Mouse (Mus musculus) ES-CJ7 (cell line): ENCODE data around the gene Gapvd1.

Experiments
- DNase-seq: peaks from one replicate; pipeline ENCODE4 v3.0.0; 2011; ENCODE audit warnings: low read depth, low spot score

Gapvd1 gene

DNA sequence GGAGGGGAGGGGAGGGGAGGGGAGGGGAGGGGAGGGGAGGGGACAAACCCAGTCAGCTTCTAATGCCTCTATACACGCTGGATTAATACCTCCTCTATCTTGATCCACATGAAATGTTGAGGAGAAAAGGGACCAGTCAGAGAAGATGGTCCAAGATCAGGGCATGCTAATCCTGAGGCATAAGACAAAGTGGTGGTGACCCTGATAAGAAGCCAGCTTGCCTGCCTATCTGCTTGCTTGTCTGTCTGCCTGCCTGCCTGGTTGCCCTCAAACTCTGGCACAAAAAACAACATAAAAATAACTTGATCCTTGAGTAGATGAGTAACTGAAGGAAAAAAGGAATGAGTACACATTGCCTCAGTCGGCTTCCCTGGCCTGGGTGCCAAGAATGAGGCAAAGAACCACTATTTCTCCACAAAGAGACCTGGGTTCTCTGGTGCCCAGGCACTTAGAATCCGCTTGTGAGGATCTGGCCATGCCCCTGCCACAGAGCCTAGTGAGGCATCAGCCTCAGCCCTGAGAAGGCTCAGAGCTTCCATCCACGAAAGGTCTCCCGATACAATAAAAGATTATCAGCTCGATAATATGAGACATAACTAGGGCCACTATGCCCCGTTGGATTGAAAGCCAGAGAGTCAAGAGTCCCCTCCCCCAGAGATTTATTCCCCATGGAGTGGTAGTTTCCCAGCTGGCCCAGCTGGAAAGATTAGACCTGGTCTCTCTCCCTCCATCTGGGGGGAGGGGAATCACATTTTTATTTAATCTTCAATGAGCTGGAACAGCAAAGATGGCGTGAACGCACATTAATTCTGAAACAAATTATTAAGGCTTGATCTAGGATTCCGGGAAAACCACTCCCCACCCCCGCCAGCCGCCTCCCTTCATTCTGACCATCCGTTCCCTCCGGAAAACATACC, 119.5 kb downstream of the Gapvd1 start:
- no peak for DNase-seq

DNA sequence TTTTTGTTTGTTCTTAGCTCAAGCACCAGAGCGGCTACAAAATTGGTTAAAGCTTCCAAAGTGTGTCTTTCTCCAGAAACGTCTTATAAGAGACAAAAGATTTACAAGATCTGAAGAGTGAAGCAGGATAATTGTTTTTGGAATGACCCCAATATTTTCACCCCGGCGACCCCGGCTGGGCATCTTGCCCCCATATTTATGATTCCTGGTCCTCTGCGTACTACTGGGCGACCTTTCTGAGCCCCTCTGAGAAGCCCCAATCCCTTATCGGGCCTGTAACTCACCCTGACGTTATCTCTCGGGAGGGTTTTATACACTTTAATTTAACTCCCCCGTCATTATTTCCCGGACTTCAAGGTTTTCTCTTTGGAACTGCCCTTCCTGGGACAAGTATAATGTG, 123.0 kb downstream of the Gapvd1 start:
- DNase-seq, result no peak

- no peak for DNase-seq
Measured at GRCm38 (mm10) chr2:34630445-34630844, 124.6 kb downstream of the Gapvd1 start.

DNA sequence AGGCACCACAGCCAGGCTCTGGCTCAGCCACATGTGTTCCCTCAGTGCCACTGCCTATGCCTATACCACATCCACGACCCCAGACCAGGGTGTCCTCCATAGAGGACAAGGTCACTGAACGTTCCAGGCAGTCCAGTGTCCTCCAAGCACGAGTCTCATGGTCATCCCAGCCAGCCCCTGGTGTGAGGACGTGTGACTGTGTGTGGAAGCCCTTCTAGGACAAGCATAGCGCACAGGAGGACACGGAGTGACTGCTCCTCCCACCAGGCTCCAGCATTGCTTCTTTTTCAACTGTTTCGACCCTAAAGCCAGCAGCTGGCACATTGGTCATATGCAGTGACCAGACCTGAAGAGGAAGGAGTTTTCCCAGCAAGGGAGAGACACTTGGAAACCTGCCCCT, 125.3 kb downstream of the Gapvd1 start:
- DNase-seq, result no peak

- DNase-seq, result no peak
Measured at GRCm38 (mm10) chr2:34628903-34629540, 126.0 kb downstream of the Gapvd1 start.

- peak; percentile 45 for DNase-seq
Measured at GRCm38 (mm10) chr2:34627328-34628226, 127.5 kb downstream of the Gapvd1 start.
